Mouse (Mus musculus): ENCODE data around the gene Alx3. TPM values are rescaled to one million over a fixed set of nuclear protein-coding genes. Genes with fewer than 3 reads are reported as not detected.

Alx3 gene
- polyA plus RNA-seq, 1 experiment from 2014 or later = 0.26 TPM

GRCm38 (mm10) chr3:107595264-107595937 lies 570 bp downstream of the Alx3 start:
- WGBS = 2% methylated on average over 43 of the region's 50 CpGs

GRCm38 (mm10) chr3:107595938-107596461 lies 1.2 kb downstream of the Alx3 start:
- H3K27me3 ChIP-seq (ENCODE audit: control insufficient read depth, insufficient read depth, low read length) = peaks cover 89% of the 10 kb centered on the region
- no peak overlapping the region for H3K27ac ChIP-seq (ENCODE audit: low read depth, low read length)
- peaks cover 12% of the 10 kb centered on the region; the same call in 1 of the 2 replicates for H3K4me1 ChIP-seq (ENCODE audit: control insufficient read depth, insufficient read depth, low read length)
- H3K36me3 ChIP-seq (ENCODE audit: control insufficient read depth, insufficient read depth, low read length) = no peaks in the 10 kb centered on the region
- no peaks in the 10 kb centered on the region for H3K9me3 ChIP-seq (ENCODE audit: control insufficient read depth, low read length)
- 0 out of 2 replicates have a peak, but pooled peaks have one; percentile 22 for ATAC-seq (ENCODE audit: low FRiP score, low TSS enrichment)
- no peak overlapping the region for H3K4me2 ChIP-seq (replicated peaks; ENCODE audit: low read depth, low read length)
- no peak overlapping the region for H3K9ac ChIP-seq (ENCODE audit: low read depth, low read length)
- peak overlapping the region; percentile 37 for H3K4me3 ChIP-seq (ENCODE audit: low read length)
- WGBS = 2% methylated on average over 34 of the region's 34 CpGs

More at GRCm38 (mm10) chr3:107595264-107595937, 570 bp downstream of the Alx3 start:
- Histone ChIP-seq H3K4me3 (ENCODE audit: low read length) (peak overlapping the region; percentile 37), H3K4me1 (ENCODE audit: control insufficient read depth, insufficient read depth, low read length) (peaks cover 12% of the 10 kb centered on the region; the same call in 1 of the 2 replicates), H3K4me2 (replicated peaks; ENCODE audit: low read depth, low read length) (peak overlapping the region; percentile 59), H3K36me3 (ENCODE audit: control insufficient read depth, insufficient read depth, low read length) (no peaks in the 10 kb centered on the region), H3K9me3 (ENCODE audit: control insufficient read depth, low read length) (no peaks in the 10 kb centered on the region), H3K27ac (ENCODE audit: low read depth, low read length) (no peak overlapping the region), H3K27me3 (ENCODE audit: control insufficient read depth, insufficient read depth, low read length) (peaks cover 85% of the 10 kb centered on the region), H3K9ac (ENCODE audit: low read depth, low read length) (peak overlapping the region; percentile 45; the same call in 1 of the 2 replicates)
- ATAC-seq (ENCODE audit: low FRiP score, low TSS enrichment) = no peak

- no peaks in the 10 kb centered on the region for H3K36me3 ChIP-seq (ENCODE audit: control insufficient read depth, insufficient read depth, low read length)
- H3K9me3 ChIP-seq (ENCODE audit: control insufficient read depth, low read length) = no peaks in the 10 kb centered on the region
- no peak overlapping the region for H3K9ac ChIP-seq (ENCODE audit: low read depth, low read length)
- H3K4me3 ChIP-seq (ENCODE audit: low read length) = peak overlapping the region; percentile 14
- 2% methylated on average over 26 of the region's 26 CpGs for WGBS
- ATAC-seq (ENCODE audit: low FRiP score, low TSS enrichment) = no peak
- peaks cover 89% of the 10 kb centered on the region for H3K27me3 ChIP-seq (ENCODE audit: control insufficient read depth, insufficient read depth, low read length)
- peaks cover 12% of the 10 kb centered on the region; the same call in 1 of the 2 replicates for H3K4me1 ChIP-seq (ENCODE audit: control insufficient read depth, insufficient read depth, low read length)
- no peak overlapping the region for H3K4me2 ChIP-seq (replicated peaks; ENCODE audit: low read depth, low read length)
- H3K27ac ChIP-seq (ENCODE audit: low read depth, low read length) = no peak overlapping the region
Measured at GRCm38 (mm10) chr3:107596559-107596958, 1.7 kb downstream of the Alx3 start.

GRCm38 (mm10) chr3:107597134-107597533 lies 2.3 kb downstream of the Alx3 start:
- Histone ChIP-seq H3K9ac (ENCODE audit: low read depth, low read length) (no peak overlapping the region), H3K9me3 (ENCODE audit: control insufficient read depth, low read length) (no peaks in the 10 kb centered on the region), H3K4me1 (ENCODE audit: control insufficient read depth, insufficient read depth, low read length) (peaks cover 12% of the 10 kb centered on the region; the same call in 1 of the 2 replicates), H3K4me3 (ENCODE audit: low read length) (no peak overlapping the region), H3K4me2 (replicated peaks; ENCODE audit: low read depth, low read length) (no peak overlapping the region), H3K27me3 (ENCODE audit: control insufficient read depth, insufficient read depth, low read length) (peaks cover 92% of the 10 kb centered on the region), H3K27ac (ENCODE audit: low read depth, low read length) (no peak overlapping the region), H3K36me3 (ENCODE audit: control insufficient read depth, insufficient read depth, low read length) (no peaks in the 10 kb centered on the region)
- under 1% methylated on average over 19 of the region's 24 CpGs for WGBS
- no peak for ATAC-seq (ENCODE audit: low FRiP score, low TSS enrichment)

- Histone ChIP-seq H3K27me3 (ENCODE audit: control insufficient read depth, insufficient read depth, low read length) (peaks cover 90% of the 10 kb centered on the region), H3K4me1 (ENCODE audit: control insufficient read depth, insufficient read depth, low read length) (peaks cover 12% of the 10 kb centered on the region; the same call in 1 of the 2 replicates), H3K4me3 (ENCODE audit: low read length) (no peak overlapping the region), H3K4me2 (replicated peaks; ENCODE audit: low read depth, low read length) (no peak overlapping the region), H3K9ac (ENCODE audit: low read depth, low read length) (no peak overlapping the region), H3K27ac (ENCODE audit: low read depth, low read length) (no peak overlapping the region), H3K9me3 (ENCODE audit: control insufficient read depth, low read length) (no peaks in the 10 kb centered on the region), H3K36me3 (ENCODE audit: control insufficient read depth, insufficient read depth, low read length) (no peaks in the 10 kb centered on the region)
- ATAC-seq (ENCODE audit: low FRiP score, low TSS enrichment) = no peak
- 4% methylated on average over 22 of the region's 22 CpGs for WGBS
Measured at GRCm38 (mm10) chr3:107597586-107598389, 3.0 kb downstream of the Alx3 start.

- Histone ChIP-seq H3K27me3 (ENCODE audit: control insufficient read depth, insufficient read depth, low read length) (peaks cover 74% of the 10 kb centered on the region), H3K27ac (ENCODE audit: low read depth, low read length) (no peak overlapping the region), H3K36me3 (ENCODE audit: control insufficient read depth, insufficient read depth, low read length) (no peaks in the 10 kb centered on the region), H3K4me2 (replicated peaks; ENCODE audit: low read depth, low read length) (no peak overlapping the region), H3K9me3 (ENCODE audit: control insufficient read depth, low read length) (no peaks in the 10 kb centered on the region), H3K4me1 (ENCODE audit: control insufficient read depth, insufficient read depth, low read length) (peaks cover 6% of the 10 kb centered on the region; the same call in 1 of the 2 replicates), H3K9ac (ENCODE audit: low read depth, low read length) (no peak overlapping the region), H3K4me3 (ENCODE audit: low read length) (no peak overlapping the region)
- WGBS = 30% methylated on average over 5 of the region's 6 CpGs
- no peak for ATAC-seq (ENCODE audit: low FRiP score, low TSS enrichment)
Measured at GRCm38 (mm10) chr3:107600127-107600526, 5.3 kb downstream of the Alx3 start.

GRCm38 (mm10) chr3:107605304-107605703 lies 10.5 kb downstream of the Alx3 start:
- H3K27ac ChIP-seq (ENCODE audit: low read depth, low read length) = no peak overlapping the region
- no peaks in the 10 kb centered on the region for H3K4me1 ChIP-seq (ENCODE audit: control insufficient read depth, insufficient read depth, low read length)
- 11% methylated on average over 4 of the region's 4 CpGs for WGBS
- no peak overlapping the region for H3K4me3 ChIP-seq (ENCODE audit: low read length)
- peaks cover 26% of the 10 kb centered on the region for H3K27me3 ChIP-seq (ENCODE audit: control insufficient read depth, insufficient read depth, low read length)
- H3K9me3 ChIP-seq (ENCODE audit: control insufficient read depth, low read length) = no peaks in the 10 kb centered on the region
- no peak for ATAC-seq (ENCODE audit: low FRiP score, low TSS enrichment)
- no peaks in the 10 kb centered on the region for H3K36me3 ChIP-seq (ENCODE audit: control insufficient read depth, insufficient read depth, low read length)
- H3K4me2 ChIP-seq (replicated peaks; ENCODE audit: low read depth, low read length) = no peak overlapping the region
- H3K9ac ChIP-seq (ENCODE audit: low read depth, low read length) = no peak overlapping the region

GRCm38 (mm10) chr3:107607221-107607620 lies 12.4 kb downstream of the Alx3 start:
- no peak overlapping the region for H3K9ac ChIP-seq (ENCODE audit: low read depth, low read length)
- peaks cover 4% of the 10 kb centered on the region for H3K36me3 ChIP-seq (ENCODE audit: control insufficient read depth, insufficient read depth, low read length)
- ATAC-seq (ENCODE audit: low FRiP score, low TSS enrichment) = no peak
- H3K4me2 ChIP-seq (replicated peaks; ENCODE audit: low read depth, low read length) = no peak overlapping the region
- peaks cover 9% of the 10 kb centered on the region for H3K27me3 ChIP-seq (ENCODE audit: control insufficient read depth, insufficient read depth, low read length)
- 77% methylated on average over 8 of the region's 8 CpGs for WGBS
- H3K27ac ChIP-seq (ENCODE audit: low read depth, low read length) = no peak overlapping the region
- H3K4me1 ChIP-seq (ENCODE audit: control insufficient read depth, insufficient read depth, low read length) = no peaks in the 10 kb centered on the region
- no peaks in the 10 kb centered on the region for H3K9me3 ChIP-seq (ENCODE audit: control insufficient read depth, low read length)
- no peak overlapping the region for H3K4me3 ChIP-seq (ENCODE audit: low read length)

Data from kidney, embryonic 14.5 days (tissue).